Mouse (Mus musculus) spleen, adult 2 months (tissue): ENCODE data around the gene Tor3a. TPM values are rescaled to one million over a fixed set of nuclear protein-coding genes. Genes with fewer than 3 reads are reported as not detected.

Source experiments
- DNase-seq, 2 experiments: peaks; one replicate each; pipeline versions ENCODE4 v3.0.0 to v3.0.0-alpha.2; 2012 to 2021; ENCODE audit warnings: low spot score in 2 of 2, low read depth in 1 of 2
- H3K27ac ChIP-seq: fragments of 200-500 bp; 2 replicates; pipeline ENCODE4 v1.5.1; 2012; ENCODE audit warnings: low read length, inconsistent platforms; ENCODE audit not compliant: insufficient read depth
- H3K27me3 ChIP-seq: fragments of 200-500 bp; 2 replicates; pipeline ENCODE4 v1.6.1; 2012; ENCODE audit warnings: mild to moderate bottlenecking, moderate library complexity, low read length, inconsistent platforms; ENCODE audit not compliant: control insufficient read depth, insufficient read depth
- H3K36me3 ChIP-seq: fragments of 200-500 bp; 2 replicates; pipeline ENCODE4 v1.6.1; 2012; ENCODE audit warnings: mild to moderate bottlenecking, low read length, inconsistent platforms; ENCODE audit not compliant: control insufficient read depth, insufficient read depth
- H3K4me1 ChIP-seq: fragments of 200-500 bp; 2 replicates; pipeline ENCODE4 v1.6.1; 2011; ENCODE audit warnings: inconsistent platforms; ENCODE audit not compliant: control insufficient read depth, insufficient read depth, insufficient read length
- H3K4me3 ChIP-seq: fragments of 200-500 bp; 2 replicates; pipeline ENCODE4 v1.5.1; 2011; ENCODE audit warnings: mild to moderate bottlenecking, inconsistent platforms; ENCODE audit not compliant: insufficient read depth, insufficient read length; ENCODE audit errors: extremely low read depth
- CTCF ChIP-seq: fragments of 200-500 bp; IDR thresholded peaks from 2 replicates; pipeline ENCODE4 v1.5.1; 2011; ENCODE audit warnings: mild to moderate bottlenecking, inconsistent platforms; ENCODE audit not compliant: insufficient read depth, insufficient read length, insufficient replicate concordance; ENCODE audit errors: extremely low read depth
- POLR2A ChIP-seq: fragments of 200-500 bp; IDR thresholded peaks from 2 replicates; pipeline ENCODE4 v1.6.1; 2011; ENCODE audit warnings: low read depth, low read length, inconsistent platforms
- WGBS: fragments of 180-500 bp; shearing (Covaris S2); methylation state at CpG from one replicate; pipeline ENCODE4 v1.1.7; 2018; 5-methylcytosine and 5-hydroxymethylcytosine counted together
- polyA plus RNA-seq: library from polyadenylated mRNA; depleted of rRNA; stranded (reverse); fragments of >200 nt; gene quantifications from 2 replicates; pipeline ENCODE4 v1.2.3, GENCODE M21; 2012

Tor3a gene
- polyA plus RNA-seq, 1 experiment: 32.2 TPM

GRCm38 (mm10) chr1:156659906-156660659, 14.1 kb downstream of the Tor3a start:
- Histone ChIP-seq H3K4me3 (no peak overlapping the region; the same call in 1 of the 2 replicates), H3K36me3 (peaks cover 17% of the 10 kb centered on the region), H3K27me3 (no peaks in the 10 kb centered on the region), H3K27ac (peak overlapping the region; percentile 33; the same call in 1 of the 2 replicates), H3K4me1 (peaks cover 8% of the 10 kb centered on the region; the same call in 1 of the 2 replicates)
- TF ChIP-seq CTCF: no peak
- TF ChIP-seq POLR2A: no peak
- DNase-seq: no peak
- WGBS: 67% methylated on average over 13 of the region's 13 CpGs

DNA sequence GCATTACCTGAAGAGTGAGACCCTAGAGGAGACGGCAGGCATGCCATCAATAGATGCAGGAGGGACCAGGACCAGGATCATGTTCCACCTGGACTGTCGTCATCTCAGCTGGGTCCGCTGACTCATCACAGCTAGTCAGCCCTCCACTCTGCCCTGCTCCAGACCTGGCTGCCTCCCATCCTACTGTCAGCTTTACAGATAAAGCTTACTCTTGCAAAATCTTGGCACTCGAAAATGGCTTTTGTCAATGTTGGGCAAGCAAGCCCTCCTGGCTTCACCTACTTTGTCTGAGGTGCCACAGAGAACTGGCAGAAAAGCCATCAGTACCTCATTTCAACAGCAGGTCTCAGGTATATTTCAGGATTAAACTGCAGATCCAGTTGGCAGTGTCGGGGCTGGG, 15.5 kb downstream of the Tor3a start:
- no peak for TF ChIP-seq CTCF
- TF ChIP-seq POLR2A: no peak
- Histone ChIP-seq H3K4me1 (peaks cover 8% of the 10 kb centered on the region; the same call in 1 of the 2 replicates), H3K4me3 (no peak overlapping the region), H3K27ac (no peak overlapping the region), H3K36me3 (peaks cover 17% of the 10 kb centered on the region), H3K27me3 (no peaks in the 10 kb centered on the region)
- DNase-seq: no peak
- 92% methylated on average over 5 of the region's 5 CpGs for WGBS

GRCm38 (mm10) chr1:156657523-156657922, 16.6 kb downstream of the Tor3a start:
- TF ChIP-seq CTCF (no peak), POLR2A (no peak)
- DNase-seq: no peak
- no peak overlapping the region for H3K4me3 ChIP-seq
- peaks cover 17% of the 10 kb centered on the region for H3K36me3 ChIP-seq
- H3K27me3 ChIP-seq: no peaks in the 10 kb centered on the region
- H3K4me1 ChIP-seq: peaks cover 8% of the 10 kb centered on the region; the same call in 1 of the 2 replicates
- no peak overlapping the region for H3K27ac ChIP-seq
- WGBS: 88% methylated on average over 4 of the region's 4 CpGs

- Histone ChIP-seq H3K36me3 (peaks cover 18% of the 10 kb centered on the region), H3K27ac (peak overlapping the region; percentile 37; the same call in 1 of the 2 replicates), H3K4me1 (peaks cover 5% of the 10 kb centered on the region; the same call in 1 of the 2 replicates), H3K4me3 (no peak overlapping the region), H3K27me3 (no peaks in the 10 kb centered on the region)
- WGBS: 81% methylated on average over 13 of the region's 13 CpGs
- TF ChIP-seq CTCF (no peak), POLR2A (no peak)
- DNase-seq: no peak
These were observed 19.2 kb downstream of the Tor3a start for GRCm38 (mm10) chr1:156654735-156655530.

DNA sequence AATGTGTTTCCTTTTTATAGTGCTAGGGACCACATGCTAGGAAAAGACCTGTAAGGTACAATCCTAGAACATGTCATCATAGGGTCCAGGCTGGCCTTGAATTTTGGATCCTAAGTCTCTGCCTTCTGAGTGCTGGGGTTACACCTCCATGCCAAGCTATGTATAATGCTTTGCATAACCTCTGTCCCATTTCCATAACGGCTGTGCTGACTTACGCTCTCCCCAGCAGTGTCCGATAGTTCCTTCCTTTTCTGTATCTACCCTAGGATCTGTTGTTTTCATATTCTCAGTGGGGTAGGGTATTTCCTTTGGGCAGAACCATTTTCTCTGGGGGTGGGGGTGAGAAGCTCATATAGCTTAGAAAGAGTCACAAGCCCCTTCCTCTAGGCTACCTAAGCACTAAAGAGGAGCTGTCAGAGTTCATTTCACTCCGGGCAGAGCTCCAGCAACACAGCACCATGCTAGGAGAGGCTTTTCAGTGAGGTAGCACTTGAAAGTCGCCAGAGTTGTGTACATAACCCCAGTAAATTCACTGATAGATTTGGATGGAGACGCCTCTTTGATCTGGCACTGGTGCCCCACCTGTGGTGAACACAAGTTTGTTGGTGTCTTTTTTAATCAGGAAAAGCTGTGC, 21.9 kb downstream of the Tor3a start:
- Histone ChIP-seq H3K36me3 (peaks cover 19% of the 10 kb centered on the region), H3K4me1 (peaks cover 5% of the 10 kb centered on the region; the same call in 1 of the 2 replicates), H3K27ac (no peak overlapping the region), H3K4me3 (no peak overlapping the region), H3K27me3 (no peaks in the 10 kb centered on the region)
- 57% methylated on average over 6 of the region's 6 CpGs for WGBS
- TF ChIP-seq POLR2A (no peak), CTCF (no peak)
- no peak for DNase-seq

- no peaks in the 10 kb centered on the region for H3K27me3 ChIP-seq
- DNase-seq: no peak
- 92% methylated on average over 9 of the region's 9 CpGs for WGBS
- H3K36me3 ChIP-seq: peaks cover 16% of the 10 kb centered on the region
- TF ChIP-seq CTCF (no peak), POLR2A (no peak)
- H3K27ac ChIP-seq: no peak overlapping the region
- H3K4me3 ChIP-seq: no peak overlapping the region
- H3K4me1 ChIP-seq: peaks cover 5% of the 10 kb centered on the region; the same call in 1 of the 2 replicates
These were observed 23.5 kb downstream of the Tor3a start for GRCm38 (mm10) chr1:156650631-156651030.
